Mouse (Mus musculus) NIH3T3 (cell line): ENCODE data around the gene Blnk.

Source experiments
- DNase-seq: peaks from one replicate; pipeline ENCODE4 v3.0.0-alpha.2; 2012; ENCODE audit warnings: low read depth

Blnk gene

DNA sequence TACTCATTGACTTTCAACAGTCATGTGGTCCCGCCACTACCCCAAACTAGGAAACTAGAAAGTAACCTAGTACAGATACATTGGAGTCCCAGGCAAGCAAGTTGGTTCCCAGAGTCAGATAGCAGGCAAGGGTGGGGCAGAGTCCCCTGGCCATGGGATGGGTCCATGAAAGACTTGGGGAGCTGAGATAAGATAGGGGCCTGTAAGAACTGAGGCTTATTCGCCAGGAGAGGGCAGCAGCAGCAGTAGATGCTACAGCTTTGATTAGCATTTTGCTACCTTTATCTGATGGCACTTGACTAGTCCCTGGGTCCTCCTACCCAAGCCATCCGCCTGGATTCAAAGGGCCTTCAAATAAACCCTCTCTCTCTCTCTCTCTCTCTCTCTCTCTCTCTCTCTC is 5.2 kb upstream of the Blnk start:
- DNase-seq, result no peak

DNA sequence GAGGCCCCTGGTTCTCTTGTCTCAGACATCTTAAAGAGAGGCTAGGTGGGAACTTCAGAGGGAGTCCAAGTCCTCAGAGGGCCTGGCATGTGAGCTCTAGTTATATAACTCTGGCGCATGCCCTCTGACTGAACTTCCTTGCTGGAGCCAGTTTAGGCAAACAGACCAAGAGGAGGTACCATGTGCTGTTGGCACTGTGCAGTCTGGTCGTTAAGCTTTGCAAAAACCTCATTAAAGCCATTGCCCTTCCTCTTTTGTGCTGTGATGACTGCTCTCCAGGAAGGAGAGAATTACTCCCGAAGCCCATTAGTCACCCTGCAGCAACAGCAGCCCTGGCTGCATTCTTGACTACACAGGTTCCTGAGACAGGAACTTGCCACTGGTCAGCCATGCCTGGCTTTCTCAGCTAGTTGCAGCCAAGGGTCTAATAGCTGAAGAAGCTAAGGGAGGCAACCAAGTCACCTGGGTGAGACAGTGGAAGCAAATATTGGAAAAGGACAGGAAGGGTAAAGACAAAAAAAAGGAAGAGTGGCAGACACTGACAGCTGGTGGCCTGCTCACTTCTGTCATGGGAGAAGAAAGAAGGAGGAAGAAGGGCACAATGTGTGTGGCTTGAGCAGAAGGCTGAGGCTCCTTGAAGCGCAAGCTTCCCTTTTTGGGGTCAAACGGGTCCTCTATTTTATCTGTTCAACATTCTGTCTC is 4.3 kb upstream of the Blnk start:
- DNase-seq, result no peak

DNA sequence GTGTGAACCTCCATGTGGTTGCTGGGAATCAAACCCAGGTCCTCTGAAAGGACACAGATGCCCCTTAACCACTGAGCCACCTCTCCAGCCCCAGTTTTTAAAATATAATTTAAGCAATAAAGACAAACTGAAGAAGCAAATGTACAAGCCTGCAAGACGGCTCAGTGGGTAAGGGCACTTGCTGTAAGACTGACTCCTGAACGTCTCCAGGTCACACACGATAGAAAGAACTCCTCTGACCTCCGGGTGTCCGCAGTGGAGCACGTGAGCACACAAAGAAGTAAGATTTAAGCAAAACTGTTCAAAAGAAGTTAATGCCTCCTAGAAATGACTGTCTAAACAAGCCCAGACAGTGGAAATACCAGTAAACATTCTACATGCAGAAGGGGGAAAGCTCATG is 2.4 kb upstream of the Blnk start:
- no peak for DNase-seq

DNA sequence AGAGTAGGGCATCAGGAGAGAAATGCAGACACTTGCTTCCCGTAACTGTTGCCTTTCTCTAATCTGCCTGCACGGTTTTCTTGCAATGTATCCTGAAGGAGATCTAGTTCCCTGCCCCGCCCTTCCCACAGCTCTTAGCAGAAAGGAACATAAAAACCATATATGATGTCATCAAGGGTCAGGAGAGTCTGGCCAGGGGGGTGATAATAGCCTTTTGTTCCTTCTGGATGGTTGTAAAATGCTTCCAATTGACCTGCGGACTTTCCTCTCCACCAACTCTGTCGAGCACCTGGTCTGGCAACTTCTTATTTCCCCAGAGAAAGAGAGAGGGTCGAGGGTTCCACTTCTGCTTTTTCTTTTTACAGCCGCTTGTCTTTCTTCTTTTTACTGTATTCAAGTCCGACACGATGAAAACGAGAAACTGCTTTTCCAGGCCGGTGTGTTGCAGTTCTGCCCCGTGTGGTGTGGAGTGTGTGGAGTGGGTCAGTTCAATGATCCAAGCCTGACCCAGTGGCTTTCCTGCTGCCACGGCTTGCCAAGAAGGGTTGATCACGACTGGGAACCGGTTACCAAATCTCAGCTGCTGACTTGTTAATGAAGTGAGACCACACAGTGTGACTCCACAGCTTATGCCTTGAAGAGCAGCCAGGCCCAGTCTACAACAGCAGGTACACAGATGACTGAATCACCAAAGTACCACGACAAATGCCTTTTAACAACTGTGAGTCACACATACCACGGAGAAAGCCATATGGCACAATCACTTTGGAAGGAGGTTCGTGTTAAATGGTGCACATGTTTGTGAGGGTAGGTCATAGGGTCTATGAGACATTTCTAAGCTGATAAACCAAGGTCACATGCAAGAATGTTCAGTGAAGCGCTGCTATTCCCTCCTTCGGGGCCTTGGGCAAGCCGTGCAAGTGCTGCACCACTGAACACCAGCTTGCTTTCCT is 1.4 kb upstream of the Blnk start:
- peak; percentile 27 for DNase-seq

DNA sequence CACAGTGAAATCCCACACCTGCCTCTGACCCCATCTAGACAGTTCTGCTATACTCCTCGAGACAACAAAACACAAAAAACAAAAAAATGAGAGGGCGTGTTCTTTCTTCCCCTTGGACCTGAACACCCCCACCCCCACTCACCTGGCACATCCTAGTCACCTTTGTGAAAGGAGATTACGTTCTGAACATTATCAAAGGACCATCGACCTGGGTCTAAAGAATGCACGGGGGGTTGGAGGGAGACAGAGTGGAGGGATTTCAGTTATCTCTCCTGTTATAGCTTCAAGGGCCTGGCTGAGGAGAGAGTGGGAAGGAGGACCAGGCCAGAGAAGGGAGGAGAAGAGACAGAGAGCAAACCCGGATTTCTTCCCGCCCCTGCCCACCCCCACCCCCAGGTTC is 576 bp upstream of the Blnk start:
- DNase-seq, result no peak

DNA sequence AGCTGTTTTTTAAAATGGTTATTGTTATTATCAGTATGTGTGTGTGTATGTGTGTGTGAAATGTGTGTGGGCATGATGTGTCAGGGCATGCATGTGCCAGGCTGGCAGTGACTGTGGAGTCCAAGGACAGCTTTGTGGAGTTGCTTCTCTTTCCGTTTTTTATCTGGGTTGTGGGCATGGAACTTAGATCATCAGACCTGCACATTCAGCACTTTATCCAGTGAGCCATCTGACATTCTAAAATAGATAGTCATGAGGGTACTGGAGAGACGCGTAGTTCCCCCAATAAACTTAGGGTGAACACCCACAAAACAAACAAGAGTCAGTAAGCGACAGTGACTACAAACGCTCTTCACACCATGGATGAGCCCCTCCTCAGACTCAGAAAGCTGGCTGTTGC is 979 bp downstream of the Blnk start:
- no peak for DNase-seq

DNA sequence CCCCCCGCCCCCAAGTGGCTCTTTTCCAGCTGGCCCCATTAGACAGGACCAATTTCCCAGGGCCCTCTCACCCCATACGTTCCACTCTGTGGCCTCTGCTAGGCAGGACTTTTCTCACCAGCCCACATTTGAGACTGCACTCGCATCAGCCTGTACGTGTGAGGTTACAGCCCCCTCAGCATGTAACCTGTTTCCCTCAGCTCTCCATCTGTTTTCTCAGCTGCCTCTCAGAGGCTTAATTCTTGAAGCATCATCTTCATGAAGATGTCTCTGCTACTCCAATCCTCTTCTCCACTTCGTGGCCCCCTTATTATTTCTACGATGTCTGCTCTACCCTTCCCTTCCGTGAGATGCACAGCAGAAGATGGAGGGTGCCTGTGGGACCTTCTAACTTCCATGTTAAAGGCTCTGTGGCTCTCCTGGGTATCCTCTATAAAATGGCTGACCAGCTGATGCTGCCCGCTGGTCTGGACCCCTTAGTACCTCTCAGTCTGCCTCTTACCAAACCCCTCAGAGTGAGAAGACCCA is 1.8 kb downstream of the Blnk start:
- DNase-seq, result no peak

DNA sequence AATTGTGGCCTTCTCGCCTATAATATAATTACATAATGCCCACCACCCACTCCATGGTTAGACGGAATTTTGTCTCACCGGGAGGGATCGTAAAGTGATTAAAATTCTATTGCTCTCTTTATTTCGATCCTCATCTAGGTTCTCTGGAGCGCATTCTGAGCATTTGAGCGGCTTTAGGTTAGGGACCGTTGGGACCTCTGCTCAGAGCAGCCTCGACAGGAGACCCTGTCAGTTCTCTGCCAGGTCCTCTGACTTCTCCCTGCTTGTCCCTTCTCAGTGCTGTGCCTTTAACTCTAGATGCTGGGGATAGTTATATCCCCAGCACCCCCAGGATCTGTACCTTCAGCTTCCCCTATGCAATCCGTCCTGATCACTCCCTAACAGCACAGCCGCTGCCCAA is 2.2 kb downstream of the Blnk start:
- no peak for DNase-seq

DNA sequence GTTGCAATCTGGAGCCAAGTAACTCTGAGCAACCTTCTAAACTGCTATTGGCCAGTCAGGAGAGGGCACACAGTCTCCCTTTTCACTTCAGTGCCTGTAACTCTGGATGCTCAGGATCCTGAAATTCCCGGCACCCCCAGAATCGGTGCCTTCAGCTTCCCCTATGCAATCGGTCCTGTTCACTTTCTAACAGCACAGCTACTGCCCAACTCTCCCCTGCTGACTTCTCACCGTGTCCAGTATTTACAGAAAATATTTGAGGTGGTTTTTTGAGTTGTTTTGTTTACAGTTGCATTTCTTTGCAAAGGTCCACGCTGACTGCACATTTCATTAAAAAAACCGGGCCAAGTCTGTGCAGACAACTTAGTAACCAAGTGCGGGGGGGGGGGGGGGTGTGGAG is 2.7 kb downstream of the Blnk start:
- DNase-seq, result no peak

DNA sequence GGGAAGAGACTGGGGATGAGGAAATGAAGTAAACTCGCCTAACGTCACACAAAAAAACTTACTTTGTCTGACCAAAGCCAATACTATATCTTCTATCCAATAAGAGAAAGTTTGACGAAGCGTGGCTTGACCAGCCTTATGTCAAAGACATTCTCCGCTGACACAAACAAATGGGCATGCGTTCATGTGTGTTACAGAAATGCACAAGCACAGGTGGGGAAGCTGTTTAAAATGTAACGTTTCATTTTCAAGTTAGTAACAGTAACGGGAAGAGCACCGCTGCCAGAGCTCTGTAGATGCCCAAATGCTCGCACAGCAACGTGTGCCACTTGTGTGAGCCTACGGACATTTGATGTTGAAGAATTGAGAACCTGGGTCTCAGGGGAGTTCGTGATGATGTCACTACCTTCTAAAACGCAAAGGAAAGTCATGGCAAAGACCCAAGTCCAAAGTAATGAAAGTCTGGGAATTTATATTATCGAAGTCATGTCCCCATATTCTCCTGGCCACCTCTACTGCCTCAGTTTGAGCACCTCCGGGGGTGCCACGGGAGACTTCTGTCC is 3.5 kb downstream of the Blnk start:
- DNase-seq, result no peak

DNA sequence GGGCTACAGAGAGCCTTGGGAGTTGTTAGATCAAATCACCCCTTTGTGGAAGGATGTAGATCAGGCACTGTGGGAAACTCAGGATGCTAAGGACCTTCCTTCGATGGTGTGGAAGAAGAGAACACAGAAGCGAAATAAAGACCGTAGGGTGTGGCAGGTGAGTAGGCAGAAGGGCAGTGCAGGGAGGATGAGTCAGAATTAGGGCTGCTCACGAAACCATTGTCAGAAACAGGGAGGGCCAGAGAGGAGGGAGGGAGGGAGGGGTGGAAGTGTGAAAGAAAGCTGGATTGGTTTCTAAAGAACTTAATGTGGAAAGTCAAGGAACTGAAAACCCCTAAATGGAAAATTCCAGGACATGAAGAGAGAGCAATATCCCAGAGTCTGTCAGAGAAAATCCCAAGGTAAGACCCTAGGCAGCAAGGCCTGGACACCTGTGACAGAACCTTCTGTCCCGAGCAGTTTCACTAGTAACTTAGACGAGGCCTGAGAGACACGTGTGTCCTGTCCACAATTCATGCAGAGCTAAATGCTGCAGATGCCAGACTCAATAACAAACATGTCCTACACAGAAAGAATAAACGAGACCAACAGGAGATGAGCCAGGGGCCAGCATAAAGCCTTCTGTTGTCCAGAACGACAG is 4.3 kb downstream of the Blnk start:
- DNase-seq, result no peak

DNA sequence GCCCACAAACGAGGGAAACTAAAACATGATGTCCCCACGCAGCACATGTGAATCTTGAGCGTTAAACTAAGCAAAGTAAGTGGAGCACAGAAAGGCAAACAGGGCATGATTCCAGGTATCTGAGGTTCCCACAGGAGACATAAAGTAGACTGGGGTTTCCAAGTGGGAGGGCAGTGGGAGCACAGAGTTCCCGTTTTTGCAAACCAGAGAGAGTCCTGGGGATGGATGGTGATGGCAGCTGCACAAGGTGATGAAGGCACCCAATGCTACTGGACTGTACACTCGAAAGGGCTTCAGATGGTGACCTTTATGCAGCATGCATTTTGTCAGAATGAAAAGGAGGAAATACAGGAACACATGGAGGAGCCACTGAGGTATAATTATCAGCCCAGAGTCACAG is 5.5 kb downstream of the Blnk start:
- no peak for DNase-seq

DNA sequence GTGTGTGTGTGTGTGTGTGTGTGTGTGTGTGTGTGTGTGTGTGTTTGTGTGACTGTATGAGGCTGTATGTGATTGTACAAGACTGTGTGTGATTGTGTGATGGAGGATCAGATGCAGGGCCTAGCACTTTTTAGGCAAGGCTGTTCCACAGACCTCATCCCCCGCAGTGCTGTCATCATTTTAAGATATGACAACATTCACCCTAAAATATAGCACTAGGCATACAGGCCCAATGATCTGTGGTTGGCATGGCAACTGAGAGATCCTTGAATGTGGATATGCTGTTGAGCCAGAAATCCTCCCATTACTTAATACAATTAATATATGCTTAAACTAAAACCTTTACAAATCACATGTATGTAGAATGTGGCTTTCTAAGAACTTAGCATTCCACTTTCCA is 9.8 kb downstream of the Blnk start:
- DNase-seq, result no peak

DNA sequence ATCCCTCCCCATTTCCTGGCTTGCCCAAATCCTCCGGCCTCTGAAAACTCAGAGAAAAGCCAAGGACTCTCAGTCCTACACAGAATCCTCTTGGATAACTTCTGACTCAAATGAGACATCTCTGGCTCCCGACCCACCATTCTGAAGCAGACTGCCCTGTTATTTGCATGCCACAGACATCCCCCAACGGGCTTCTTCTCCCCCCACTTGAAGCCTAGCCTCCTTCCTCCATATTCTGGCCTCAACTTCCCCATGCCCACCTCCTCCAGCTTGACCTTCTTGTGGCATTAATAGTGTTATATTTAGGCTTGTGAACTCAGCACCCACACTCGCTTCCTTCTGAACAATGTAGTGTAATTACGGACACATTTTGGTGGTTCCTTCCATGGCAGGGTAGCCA is 13.7 kb downstream of the Blnk start:
- no peak for DNase-seq

DNA sequence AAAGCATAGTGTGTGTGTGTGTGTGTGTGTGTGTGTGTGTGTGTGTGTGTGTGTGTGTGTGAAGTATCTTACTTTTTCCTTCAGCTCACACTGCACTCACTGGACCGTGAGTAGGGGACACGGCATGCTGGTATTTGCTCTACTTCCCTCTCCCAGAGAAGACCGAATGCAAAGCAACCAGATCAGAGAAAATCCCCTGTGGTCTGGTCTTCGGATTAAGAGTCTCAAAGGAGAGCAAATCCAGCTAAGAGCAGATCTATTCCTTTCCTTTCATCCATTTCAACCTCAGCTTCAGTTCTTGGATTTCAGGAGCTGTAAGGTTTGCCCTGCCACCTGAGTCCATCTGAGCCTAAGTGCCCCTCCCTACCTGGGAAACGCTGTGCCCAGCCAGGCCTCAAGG is 16.3 kb downstream of the Blnk start:
- no peak for DNase-seq

DNA sequence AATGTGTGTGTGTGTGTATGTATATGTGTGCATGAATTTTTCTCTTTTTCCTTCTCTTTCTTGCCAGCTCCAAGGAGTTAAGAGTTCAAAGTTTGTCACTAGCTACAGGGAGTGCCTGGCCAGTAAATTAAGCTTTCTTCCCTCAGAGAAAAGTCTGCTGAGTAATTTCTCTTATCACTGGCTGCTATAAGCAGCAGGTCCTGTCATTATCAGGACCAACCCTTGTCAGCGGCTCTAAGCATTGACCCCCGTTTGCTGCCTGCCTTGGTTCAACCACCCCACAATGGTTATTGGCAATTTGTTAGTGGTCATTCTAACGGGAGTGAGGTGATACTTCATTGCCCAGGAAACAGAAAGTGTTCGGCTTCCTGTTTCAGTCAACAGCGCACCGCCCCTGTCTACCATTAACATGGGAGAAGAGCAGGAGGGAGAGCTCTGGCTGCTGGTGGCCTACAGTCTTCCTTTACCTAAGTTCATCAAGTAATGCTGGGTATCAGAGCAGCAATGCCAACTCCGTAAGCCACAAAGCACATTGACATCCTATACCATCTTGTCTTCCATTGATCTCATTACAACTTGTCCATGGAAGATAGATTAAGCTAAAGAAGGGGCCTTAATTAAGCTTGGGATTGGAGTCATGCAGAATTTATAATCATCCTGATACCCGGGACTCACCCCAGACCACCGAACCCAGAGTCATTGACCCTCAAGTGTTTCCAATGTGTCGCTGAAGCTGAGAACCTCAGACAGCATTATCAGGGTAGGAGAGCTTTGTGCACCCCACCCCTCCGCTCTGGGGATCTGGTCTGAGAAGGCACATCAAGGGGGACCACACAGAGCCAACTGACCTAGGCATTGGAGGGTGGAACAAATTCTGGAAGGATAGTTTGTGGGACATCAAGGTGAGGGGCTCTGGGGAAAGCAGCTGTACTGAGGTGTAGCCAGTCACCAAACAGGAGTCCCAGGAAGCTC is 17.1 kb downstream of the Blnk start:
- no peak for DNase-seq

DNA sequence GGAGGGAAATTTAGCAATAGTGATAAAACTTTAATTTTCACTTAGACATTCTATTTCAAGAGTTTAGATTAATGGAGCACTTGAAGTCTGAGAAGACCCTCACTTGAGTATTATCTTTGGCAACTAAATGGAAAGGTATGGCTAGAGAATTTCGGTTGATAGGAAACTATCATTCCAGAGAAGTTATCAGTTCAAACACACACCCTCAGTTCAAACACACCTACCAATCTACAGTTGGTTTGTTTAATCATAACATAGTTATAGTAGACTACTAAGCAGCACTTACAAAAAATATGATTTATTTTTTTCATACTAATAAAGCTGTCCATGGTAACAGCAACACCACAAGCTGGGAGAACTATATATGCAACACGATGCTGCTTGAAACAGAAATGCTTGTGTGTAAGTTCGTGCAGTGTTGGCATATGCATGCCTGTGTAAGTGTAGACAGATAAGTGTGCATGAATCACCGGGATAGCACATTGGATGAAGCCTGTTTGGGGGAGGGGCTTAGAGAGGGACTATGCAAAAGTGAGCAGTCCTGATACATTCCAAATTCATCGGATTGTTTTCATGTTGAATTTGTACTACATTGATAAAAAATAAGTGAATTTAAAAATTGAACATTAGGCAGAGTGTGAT is 22.9 kb downstream of the Blnk start:
- DNase-seq, result no peak

DNA sequence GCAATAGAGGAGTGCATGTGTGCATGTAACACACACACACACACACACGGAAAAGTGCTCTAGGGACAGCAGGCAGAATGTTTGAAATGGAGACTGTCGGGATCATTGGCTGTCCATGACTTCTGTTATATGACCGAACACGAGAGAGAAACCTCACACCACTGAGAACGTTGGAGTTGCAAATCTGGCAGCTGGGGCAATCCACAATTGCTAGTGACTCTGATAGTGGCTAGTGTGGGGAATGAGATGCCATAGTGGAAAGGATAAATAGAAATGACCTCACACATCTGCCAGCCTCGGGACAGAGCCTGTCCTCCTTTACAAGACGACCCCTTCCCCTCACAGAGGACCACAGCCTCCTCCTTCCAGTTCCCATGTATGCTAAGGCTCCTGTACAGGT is 23.6 kb downstream of the Blnk start:
- no peak for DNase-seq

DNA sequence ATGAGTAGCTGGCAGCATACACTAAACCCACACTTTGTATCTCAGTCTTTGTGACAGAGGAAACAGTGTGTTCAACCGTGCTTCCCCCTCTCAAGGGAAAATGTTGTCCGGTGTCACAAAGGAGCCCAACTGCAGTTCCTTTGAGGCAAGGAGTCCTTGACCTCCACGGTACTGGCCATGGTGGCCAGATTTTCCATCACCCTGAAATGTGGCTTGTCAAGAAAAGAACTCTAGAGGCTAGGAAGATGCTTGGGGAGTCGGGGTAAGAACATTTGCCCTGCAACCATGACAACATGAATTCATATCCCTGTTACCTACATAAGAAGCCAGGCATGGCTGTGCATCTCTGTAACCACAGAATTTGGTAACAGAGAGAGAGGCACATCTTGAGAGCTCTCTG is 24.0 kb downstream of the Blnk start:
- no peak for DNase-seq

DNA sequence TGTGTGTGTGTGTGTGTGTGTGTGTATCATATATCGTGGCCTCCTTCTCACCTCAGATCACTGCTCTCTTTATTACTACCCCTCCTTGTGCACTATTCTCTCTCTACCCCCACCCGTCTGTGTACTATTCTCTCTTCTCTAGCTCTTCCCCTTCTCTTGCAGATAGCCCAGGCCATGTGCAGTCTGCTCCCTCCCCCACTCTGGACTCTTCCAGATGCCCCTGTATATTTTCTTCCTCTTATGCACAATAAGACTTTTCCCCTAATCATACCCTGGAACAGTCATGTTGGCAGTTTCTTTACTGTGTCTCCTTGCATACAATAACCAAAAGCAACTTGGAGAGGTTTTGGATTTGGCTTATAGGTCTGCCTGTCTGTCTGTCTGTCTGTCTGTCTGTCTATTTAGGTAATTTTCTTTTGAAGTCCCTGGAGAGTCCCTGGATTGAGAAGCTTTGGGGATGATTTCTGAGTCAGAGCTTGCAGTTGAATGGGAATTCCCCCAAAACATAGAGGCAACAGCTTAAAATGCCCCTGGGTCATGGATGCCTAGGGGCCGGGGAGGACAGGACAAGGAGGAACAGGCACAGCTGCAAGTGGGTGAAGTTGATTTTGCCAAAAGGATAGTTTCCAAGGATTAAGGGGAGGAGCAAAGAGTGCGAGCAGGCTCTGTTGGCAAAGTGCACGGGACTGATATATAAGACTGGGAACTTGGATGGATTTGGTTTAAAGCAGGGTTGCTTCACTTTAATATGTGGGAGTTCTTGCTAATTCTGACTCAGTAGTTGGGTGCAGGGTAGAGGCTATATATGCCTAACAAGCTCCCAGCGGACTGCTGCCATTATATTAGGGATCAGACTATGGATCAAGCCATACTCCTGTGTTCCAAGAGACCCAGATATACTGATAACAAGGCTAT is 29.1 kb downstream of the Blnk start:
- DNase-seq, result no peak
